Mouse (Mus musculus): Measurements from ENCODE around the gene Nicn1. TPM values are rescaled to one million over a fixed set of nuclear protein-coding genes. Genes with fewer than 3 reads are reported as not detected.
A peak's percentile ranks its signal among the peaks of the same experiment; 100 is the strongest.

Nicn1 gene
- total and polyA plus RNA-seq, 3 experiments, result 7.4 to 12.9 (median 9.7) TPM

- Histone ChIP-seq H3K4me3 (replicated peaks in 1 of 3; ENCODE audit: low read depth in 2 of 3, low read length in 2 of 3, poor library complexity in 1 of 3) (no peak overlapping the region), H3K79me2 (replicated peaks; ENCODE audit: control insufficient read depth, extremely low read depth, insufficient read depth, poor library complexity, severe bottlenecking) (no peaks in the 10 kb centered on the region), H3K27me3 (replicated peaks) (peaks cover 7% of the 10 kb centered on the region), H3K4me1 (ENCODE audit: control insufficient read depth in 1 of 2, insufficient read depth in 2 of 2) (peaks cover 0 to 8% of the 10 kb centered on the region in 2 experiments; a peak in 2 of 4 replicates), H3K4me2 (ENCODE audit: insufficient read depth, low read depth, poor library complexity, severe bottlenecking) (no peak overlapping the region), H3K9me3 (replicated peaks; ENCODE audit: low read length) (no peaks in the 10 kb centered on the region), H3K9ac (ENCODE audit: insufficient read depth, low read depth) (no peak overlapping the region), H3K36me3 (replicated peaks in 1 of 2; ENCODE audit: control insufficient read depth in 1 of 2, insufficient read depth in 1 of 2, low read length in 1 of 2) (no peaks in the 10 kb centered on the region), H3K27ac (ENCODE audit: insufficient read depth, low read depth) (no peak overlapping the region)
- TF ChIP-seq USF1 (IDR thresholded peaks at IDR 0.05; ENCODE audit: low read depth, low read length) (no peak), MAX (IDR thresholded peaks at IDR 0.05; ENCODE audit: low read length) (no peak), E2F4 (IDR thresholded peaks at IDR 0.05; ENCODE audit: insufficient replicate concordance, low read depth, low read length) (no peak), UBTF (IDR thresholded peaks at IDR 0.05; ENCODE audit: low read depth, low read length) (no peak), PAX5 (IDR thresholded peaks at IDR 0.05; ENCODE audit: low read length) (no peak), CHD1 (IDR thresholded peaks at IDR 0.05; ENCODE audit: low read depth, low read length) (no peak), RAD21 (IDR thresholded peaks at IDR 0.05; ENCODE audit: low read depth, low read length) (no peak), ZC3H11A (IDR thresholded peaks at IDR 0.05; ENCODE audit: low read depth, low read length) (no peak)
- in situ Hi-C loops (cut with MboI; ENCODE audit: low pct_ligation_motif_present, low pct_unique_long_range_greater_than_20kb, low sequenced_read_pairs) (loop anchor here (10.0 kb wide), 1 partner anchor 175 kb away; no protein-coding TSS in a partner anchor), dilution Hi-C loops (cut with MboI; ENCODE audit: extremely low pct_ligation_motif_present, extremely low pct_unique_long_range_greater_than_20kb, low sequenced_read_pairs) (no loop called here)
- DNase-seq (ENCODE audit: extremely low read depth), result no peak
Observed at GRCm38 (mm10) chr9:108280071-108280828, 10.0 kb upstream of the Nicn1 start.

- peak; percentile 83 for DNase-seq (ENCODE audit: extremely low read depth)
- Histone ChIP-seq H3K9ac (ENCODE audit: insufficient read depth, low read depth) (no peak overlapping the region), H3K4me1 (ENCODE audit: control insufficient read depth in 1 of 2, insufficient read depth in 2 of 2) (peaks cover 0 to 8% of the 10 kb centered on the region in 2 experiments; a peak in 2 of 4 replicates), H3K27ac (ENCODE audit: insufficient read depth, low read depth) (no peak overlapping the region), H3K4me3 (replicated peaks in 1 of 3; ENCODE audit: low read depth in 2 of 3, low read length in 2 of 3, poor library complexity in 1 of 3) (no peak overlapping the region), H3K4me2 (ENCODE audit: insufficient read depth, low read depth, poor library complexity, severe bottlenecking) (peak overlapping the region; percentile 65; the same call in 1 of the 2 replicates), H3K79me2 (replicated peaks; ENCODE audit: control insufficient read depth, extremely low read depth, insufficient read depth, poor library complexity, severe bottlenecking) (no peaks in the 10 kb centered on the region), H3K27me3 (replicated peaks) (no peaks in the 10 kb centered on the region), H3K9me3 (replicated peaks; ENCODE audit: low read length) (no peaks in the 10 kb centered on the region), H3K36me3 (replicated peaks in 1 of 2; ENCODE audit: control insufficient read depth in 1 of 2, insufficient read depth in 1 of 2, low read length in 1 of 2) (no peaks in the 10 kb centered on the region)
- in situ Hi-C loops (cut with MboI; ENCODE audit: low pct_ligation_motif_present, low pct_unique_long_range_greater_than_20kb, low sequenced_read_pairs), result loop anchor here (10.0 kb wide), 1 partner anchor 180 kb away; no protein-coding TSS in a partner anchor
- TF ChIP-seq ZNF384 (IDR thresholded peaks at IDR 0.05; ENCODE audit: low read depth, low read length), result no peak
- peak; percentile 85 to 99 for TF ChIP-seq CTCF (conservative IDR thresholded peaks at IDR 0.05 in 1 of 2, IDR thresholded peaks at IDR 0.05 in 1 of 2; ENCODE audit: low read depth in 2 of 2, low read length in 2 of 2)
- TF ChIP-seq EP300 (IDR thresholded peaks at IDR 0.05; ENCODE audit: low read length), result no peak
- TF ChIP-seq CHD2 (IDR thresholded peaks at IDR 0.05; ENCODE audit: low read length), result no peak
- no peak for TF ChIP-seq TBP (conservative IDR thresholded peaks at IDR 0.05; ENCODE audit: low read depth, low read length)
- TF ChIP-seq IRF4 (IDR thresholded peaks at IDR 0.05; ENCODE audit: low read depth, low read length), result peak; percentile 25
- no peak for TF ChIP-seq HCFC1 (IDR thresholded peaks at IDR 0.05; ENCODE audit: low read depth, low read length)
- TF ChIP-seq ZKSCAN1 (IDR thresholded peaks at IDR 0.05; ENCODE audit: borderline replicate concordance, low read depth, low read length), result no peak
- TF ChIP-seq NRF1 (IDR thresholded peaks at IDR 0.05; ENCODE audit: low read depth, low read length), result 0 out of 2 replicates have a peak, but pooled peaks have one; percentile 5
- peak; percentile 87 for TF ChIP-seq RAD21 (IDR thresholded peaks at IDR 0.05; ENCODE audit: low read depth, low read length)
- TF ChIP-seq USF1 (IDR thresholded peaks at IDR 0.05; ENCODE audit: low read depth, low read length), result no peak
- TF ChIP-seq ELF1 (IDR thresholded peaks at IDR 0.05; ENCODE audit: low read depth, low read length), result no peak
- TF ChIP-seq POLR2AphosphoS2 (IDR thresholded peaks at IDR 0.05; ENCODE audit: low read depth, low read length), result no peak
- TF ChIP-seq KAT2A (IDR thresholded peaks at IDR 0.05; ENCODE audit: insufficient replicate concordance, low read length), result no peak
- TF ChIP-seq MAX (IDR thresholded peaks at IDR 0.05; ENCODE audit: low read length), result peak; percentile 63; the same call in 1 of the 2 replicates
- TF ChIP-seq E2F4 (IDR thresholded peaks at IDR 0.05; ENCODE audit: insufficient replicate concordance, low read depth, low read length), result no peak
- TF ChIP-seq POLR2A (IDR thresholded peaks at IDR 0.05; ENCODE audit: low read depth, low read length), result no peak
- peak; percentile 67 for TF ChIP-seq ZC3H11A (IDR thresholded peaks at IDR 0.05; ENCODE audit: low read depth, low read length)
- no peak for TF ChIP-seq MXI1 (IDR thresholded peaks at IDR 0.05; ENCODE audit: low read depth, low read length)
- TF ChIP-seq UBTF (IDR thresholded peaks at IDR 0.05; ENCODE audit: low read depth, low read length), result no peak
- peak; percentile 68; the same call in 1 of the 2 replicates for TF ChIP-seq NELFE (IDR thresholded peaks at IDR 0.05; ENCODE audit: low read depth, low read length)
- 0 out of 2 replicates have a peak, but pooled peaks have one; percentile 45 for TF ChIP-seq SIN3A (IDR thresholded peaks at IDR 0.05; ENCODE audit: low read length)
- TF ChIP-seq SMC3 (IDR thresholded peaks at IDR 0.05; ENCODE audit: low read depth, low read length), result peak; percentile 87
- peak; percentile 95 for TF ChIP-seq MYC (IDR thresholded peaks at IDR 0.05; ENCODE audit: low read depth, low read length)
- no peak for TF ChIP-seq TCF12 (IDR thresholded peaks at IDR 0.05; ENCODE audit: low read depth, low read length)
- no peak for TF ChIP-seq MEF2A (IDR thresholded peaks at IDR 0.05; ENCODE audit: borderline replicate concordance, low read depth, low read length)
- dilution Hi-C loops (cut with MboI; ENCODE audit: extremely low pct_ligation_motif_present, extremely low pct_unique_long_range_greater_than_20kb, low sequenced_read_pairs), result no loop called here
Observed at GRCm38 (mm10) chr9:108284410-108284809, 5.8 kb upstream of the Nicn1 start.

Data from CH12.LX (cell line).